Mouse (Mus musculus) CD4-positive, CD25-positive, alpha-beta regulatory T cell (primary cell): ENCODE data around the gene Kcna10. TPM values are rescaled to one million over a fixed set of nuclear protein-coding genes. Genes with fewer than 3 reads are reported as not detected.

ENCODE experiments used
- polyA plus RNA-seq: library from polyadenylated mRNA; unstranded; fragments of 100-300 nt; shearing (Covaris generic); gene quantifications from one replicate; pipeline ENCODE4 v1.2.1, GENCODE M21; 2017

The Kcna10 gene
- polyA plus RNA-seq = not detected

DNA sequence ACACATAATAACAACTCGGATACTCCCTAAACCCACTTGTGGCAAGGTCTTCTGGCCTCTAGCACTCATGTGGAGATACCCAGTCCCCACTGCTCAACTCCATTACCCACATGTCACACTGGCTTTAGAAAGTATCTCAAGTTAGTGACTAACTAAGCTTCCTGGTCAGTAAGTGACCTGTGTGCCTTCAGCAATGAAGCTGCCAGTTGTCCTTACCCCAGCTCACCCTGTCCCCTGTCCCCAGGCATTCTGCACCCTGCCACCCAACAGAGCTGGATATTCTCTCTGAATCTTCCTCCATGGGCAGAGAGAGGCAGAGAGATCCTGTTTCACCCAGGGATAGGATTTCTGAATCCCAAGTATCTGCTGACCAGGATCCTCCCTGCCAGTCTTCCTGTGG lies at the start of gene Kcna10:
TSS of gene Kcna10 (plus strand) at position 301 of the 400 bp plus-strand sequence.

DNA sequence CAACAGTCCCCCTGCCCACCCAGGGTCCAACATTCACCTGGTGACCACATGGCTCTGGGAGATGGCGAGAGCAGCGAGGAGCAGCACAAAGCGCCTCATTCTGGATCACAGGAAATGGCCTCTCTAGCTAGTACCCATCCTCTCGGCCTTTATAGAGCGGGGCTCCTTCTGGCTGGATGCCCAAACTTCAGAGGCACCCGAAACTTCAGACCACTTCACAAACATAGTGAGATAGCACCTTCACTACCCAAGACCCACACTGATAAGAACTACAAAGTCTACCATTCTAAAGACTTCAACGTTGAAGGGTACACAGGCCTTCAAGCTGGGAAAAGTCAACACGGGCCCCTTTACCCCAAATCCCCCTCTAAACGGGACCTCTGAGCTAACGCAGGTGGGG lies 38.8 kb downstream of the Kcna10 start, which contains the start of gene Cym:
TSS of gene Cym (minus strand) at position 125 of the 400 bp plus-strand sequence.

DNA sequence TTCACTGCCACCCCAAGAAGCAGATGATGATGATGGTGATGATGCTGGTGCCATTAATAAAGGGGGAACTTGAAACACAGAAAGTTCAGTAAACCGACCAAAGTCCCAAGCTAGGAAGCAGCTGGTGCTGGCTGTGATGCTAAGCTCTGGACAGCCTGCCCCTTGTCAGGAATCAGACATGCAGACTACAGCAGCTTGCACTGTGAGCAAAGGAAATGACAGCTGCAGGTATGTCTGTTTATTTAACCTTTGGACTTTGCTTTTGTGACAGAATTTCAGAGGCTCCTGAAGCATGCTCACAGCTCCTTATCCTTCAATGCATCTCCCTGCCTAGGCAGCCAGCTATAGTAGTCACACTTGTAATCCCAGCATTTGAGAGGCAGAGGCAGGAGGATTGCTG lies 47.7 kb downstream of the Kcna10 start, which contains the start of gene A630076J17Rik:
TSS of gene A630076J17Rik (plus strand) at position 88 of the 400 bp plus-strand sequence.

DNA sequence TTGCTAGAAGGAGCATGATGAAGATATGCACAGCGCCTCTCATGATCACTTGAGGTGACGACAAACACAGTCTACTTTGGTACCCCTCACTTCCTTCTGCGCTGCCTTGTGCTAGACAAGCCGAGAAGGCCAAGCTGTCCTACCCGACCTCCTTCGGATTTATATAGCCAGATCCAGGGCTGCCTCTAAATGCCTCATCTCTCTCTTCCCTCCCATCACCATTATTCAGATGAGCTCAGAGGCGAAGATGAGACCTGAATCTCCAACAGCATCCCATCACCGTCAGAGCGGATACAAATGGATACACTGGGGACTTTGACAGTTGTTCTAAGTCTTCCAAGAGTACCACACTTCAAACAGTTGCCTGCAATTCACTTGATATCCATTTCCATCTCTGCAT lies 56.8 kb downstream of the Kcna10 start, which contains the start of gene Prok1:
TSS of gene Prok1 (minus strand) at position 101 of the 400 bp plus-strand sequence.

Other genes with a start within 250 kb of the Kcna10 start
- 111 TPM for gene Kcna3, start 146.9 kb upstream of the Kcna10 start, polyA plus RNA-seq
- 1.5 TPM for gene Kcna2, start 81.9 kb upstream of the Kcna10 start, polyA plus RNA-seq
- not detected for gene Cym, start 38.7 kb downstream of the Kcna10 start, polyA plus RNA-seq
- gene A630076J17Rik, start 47.6 kb downstream of the Kcna10 start, polyA plus RNA-seq = not detected
- 0.42 TPM for gene Prok1, start 56.7 kb downstream of the Kcna10 start, polyA plus RNA-seq
- 182 TPM for gene Lamtor5, start 95.8 kb downstream of the Kcna10 start, polyA plus RNA-seq
- gene Slc16a4, start 108.2 kb downstream of the Kcna10 start, polyA plus RNA-seq = 0.44 TPM
- 10.5 TPM for gene Rbm15, start 150.6 kb downstream of the Kcna10 start, polyA plus RNA-seq